Mouse (Mus musculus): ENCODE measurements around the gene Ifitm5. TPM values are rescaled to one million over a fixed set of nuclear protein-coding genes. Genes with fewer than 3 reads are reported as not detected.

Ifitm5 gene
- polyA plus RNA-seq, 1 experiment from 2014 or later = 1.6 TPM

DNA sequence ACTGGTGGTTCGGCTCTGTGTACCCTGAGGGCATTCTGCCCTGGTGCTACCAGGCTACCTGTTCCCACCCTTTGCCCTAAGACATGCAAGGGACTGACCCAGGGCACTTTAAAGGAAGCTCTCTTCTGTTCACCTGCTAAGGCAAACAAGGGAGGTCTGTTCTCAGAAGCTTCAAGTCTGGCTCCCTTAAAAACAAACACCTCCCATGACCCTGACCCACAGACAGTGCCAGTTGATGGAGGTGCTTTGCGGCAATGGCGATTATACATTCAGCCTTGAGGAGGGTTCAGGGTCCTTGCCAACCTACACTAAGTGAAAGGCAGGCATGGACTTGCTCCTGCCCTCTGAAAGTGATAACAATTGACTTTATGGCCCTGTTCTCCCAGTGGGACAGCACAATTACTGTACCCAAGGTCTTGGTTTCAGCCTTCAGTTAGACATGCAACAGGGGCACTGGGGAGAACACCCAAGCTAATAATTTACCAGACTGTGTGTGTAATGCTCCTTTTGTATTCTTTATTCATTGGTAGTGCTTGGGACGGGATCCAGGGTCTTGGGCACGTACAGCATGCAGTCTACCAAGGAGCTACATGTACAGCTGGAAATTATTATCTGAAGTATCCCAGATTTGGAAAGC, 37.1 kb downstream of the Ifitm5 start:
- Histone ChIP-seq H3K9me3 (ENCODE audit: low read length) (no peaks in the 10 kb centered on the region), H3K27me3 (replicated peaks; ENCODE audit: insufficient read depth, low read length) (no peaks in the 10 kb centered on the region), H3K9ac (replicated peaks; ENCODE audit: low read depth) (no peak overlapping the region), H3K4me3 (ENCODE audit: low read depth, low read length) (no peak overlapping the region), H3K4me2 (replicated peaks; ENCODE audit: low read depth, low read length) (no peak overlapping the region), H3K27ac (ENCODE audit: low read length) (no peak overlapping the region), H3K4me1 (ENCODE audit: insufficient read depth, low read depth, low read length) (no peaks in the 10 kb centered on the region), H3K36me3 (ENCODE audit: insufficient read depth, low read length) (no peaks in the 10 kb centered on the region)
- WGBS = 49% methylated on average over 5 of the region's 5 CpGs
- no peak for TF ChIP-seq CTCF (IDR thresholded peaks at IDR 0.05)
- TF ChIP-seq EP300 (IDR thresholded peaks at IDR 0.05) = no peak
- DNase-seq (ENCODE audit: low spot score) (no peak), ATAC-seq (no peak)

DNA sequence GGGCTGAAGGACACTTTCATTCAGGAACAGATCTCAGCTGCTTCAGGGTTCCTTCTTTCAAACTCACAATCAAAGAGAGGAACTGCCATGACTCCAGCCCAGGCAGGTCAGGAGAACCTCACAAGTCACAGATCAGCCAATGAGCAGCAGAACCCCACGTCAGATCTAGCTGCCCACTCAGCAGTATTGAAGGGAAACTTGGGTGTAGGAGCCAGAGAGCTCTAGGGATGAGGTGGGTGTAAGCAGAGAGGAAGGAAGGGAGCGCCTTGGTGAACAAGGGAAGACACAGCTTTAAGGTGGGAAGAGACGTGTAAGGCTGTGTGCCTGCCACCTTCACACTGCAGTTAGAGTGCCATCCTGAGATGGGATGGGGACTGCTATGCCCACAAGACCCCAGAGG, 37.8 kb downstream of the Ifitm5 start:
- H3K27ac ChIP-seq (ENCODE audit: low read length) = no peak overlapping the region
- no peak overlapping the region for H3K9ac ChIP-seq (replicated peaks; ENCODE audit: low read depth)
- TF ChIP-seq CTCF (IDR thresholded peaks at IDR 0.05) = no peak
- TF ChIP-seq EP300 (IDR thresholded peaks at IDR 0.05) = no peak
- no peak overlapping the region for H3K4me2 ChIP-seq (replicated peaks; ENCODE audit: low read depth, low read length)
- DNase-seq (ENCODE audit: low spot score) (no peak), ATAC-seq (no peak)
- 50% methylated on average over 3 of the region's 3 CpGs for WGBS
- no peaks in the 10 kb centered on the region for H3K36me3 ChIP-seq (ENCODE audit: insufficient read depth, low read length)
- no peaks in the 10 kb centered on the region for H3K9me3 ChIP-seq (ENCODE audit: low read length)
- no peak overlapping the region for H3K4me3 ChIP-seq (ENCODE audit: low read depth, low read length)
- H3K27me3 ChIP-seq (replicated peaks; ENCODE audit: insufficient read depth, low read length) = no peaks in the 10 kb centered on the region
- H3K4me1 ChIP-seq (ENCODE audit: insufficient read depth, low read depth, low read length) = no peaks in the 10 kb centered on the region

DNA sequence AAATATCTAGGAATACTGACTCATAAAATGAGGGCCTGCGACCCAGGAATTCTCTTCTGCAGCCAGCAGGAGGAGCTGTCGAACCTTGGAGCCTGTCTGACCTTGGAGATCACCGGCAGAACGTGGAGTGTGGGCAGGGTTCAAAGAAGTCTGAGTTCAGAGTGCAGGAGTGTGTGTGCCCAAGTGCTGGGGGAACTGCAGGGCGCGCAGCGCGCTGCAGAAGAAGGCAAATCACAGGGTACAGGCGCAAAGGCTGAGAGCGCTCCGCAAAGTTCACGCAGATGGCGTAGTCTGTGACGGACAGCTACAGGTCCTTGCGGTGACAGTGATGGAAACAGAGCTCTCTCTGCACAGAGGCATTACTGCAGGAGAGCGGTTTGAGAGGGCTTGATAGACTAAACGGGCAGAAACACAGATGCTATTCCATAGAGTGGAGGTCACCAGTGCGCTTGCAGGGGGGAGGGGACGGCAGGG, 41.4 kb downstream of the Ifitm5 start:
- no peaks in the 10 kb centered on the region for H3K4me1 ChIP-seq (ENCODE audit: insufficient read depth, low read depth, low read length)
- WGBS = under 1% methylated on average over 19 of the region's 19 CpGs
- peak; percentile 88 for DNase-seq (ENCODE audit: low spot score)
- no peaks in the 10 kb centered on the region for H3K36me3 ChIP-seq (ENCODE audit: insufficient read depth, low read length)
- H3K4me2 ChIP-seq (replicated peaks; ENCODE audit: low read depth, low read length) = peak overlapping the region; percentile 53
- no peak overlapping the region for H3K9ac ChIP-seq (replicated peaks; ENCODE audit: low read depth)
- H3K27ac ChIP-seq (ENCODE audit: low read length) = no peak overlapping the region
- H3K4me3 ChIP-seq (ENCODE audit: low read depth, low read length) = peak overlapping the region; percentile 12; the same call in 1 of the 2 replicates
- ATAC-seq = peak; percentile 83
- peak; percentile 89 for TF ChIP-seq CTCF (IDR thresholded peaks at IDR 0.05)
- no peak for TF ChIP-seq EP300 (IDR thresholded peaks at IDR 0.05)
- no peaks in the 10 kb centered on the region for H3K27me3 ChIP-seq (replicated peaks; ENCODE audit: insufficient read depth, low read length)
- H3K9me3 ChIP-seq (ENCODE audit: low read length) = no peaks in the 10 kb centered on the region

DNA sequence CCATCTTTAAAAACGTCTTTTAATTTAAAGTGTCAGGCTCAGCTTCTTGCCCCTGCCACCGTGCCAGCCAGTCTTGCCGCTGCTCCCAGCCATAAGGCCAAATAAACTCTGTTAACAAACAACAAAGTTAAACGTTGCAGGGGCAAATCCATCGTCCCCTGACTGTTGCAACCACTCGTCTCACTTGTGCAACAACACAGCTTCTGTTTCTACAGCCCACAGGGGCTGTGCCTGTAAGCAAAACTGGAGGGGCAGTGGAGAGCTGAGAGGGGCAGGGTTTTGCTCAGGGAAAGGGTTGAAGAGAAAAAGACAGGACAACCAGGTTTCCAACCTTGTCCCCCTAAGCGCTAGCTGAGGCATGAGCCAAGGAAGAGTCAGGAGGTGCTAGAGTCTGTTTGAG, 41.9 kb downstream of the Ifitm5 start:
- ATAC-seq (peak; percentile 63), DNase-seq (ENCODE audit: low spot score) (peak; percentile 68)
- Histone ChIP-seq H3K9ac (replicated peaks; ENCODE audit: low read depth) (no peak overlapping the region), H3K4me1 (ENCODE audit: insufficient read depth, low read depth, low read length) (no peaks in the 10 kb centered on the region), H3K4me2 (replicated peaks; ENCODE audit: low read depth, low read length) (no peak overlapping the region; the same call in 1 of the 2 replicates), H3K27ac (ENCODE audit: low read length) (no peak overlapping the region), H3K4me3 (ENCODE audit: low read depth, low read length) (no peak overlapping the region), H3K27me3 (replicated peaks; ENCODE audit: insufficient read depth, low read length) (no peaks in the 10 kb centered on the region), H3K9me3 (ENCODE audit: low read length) (no peaks in the 10 kb centered on the region), H3K36me3 (ENCODE audit: insufficient read depth, low read length) (no peaks in the 10 kb centered on the region)
- TF ChIP-seq EP300 (IDR thresholded peaks at IDR 0.05) = peak; percentile 18; the same call in 1 of the 2 replicates
- TF ChIP-seq CTCF (IDR thresholded peaks at IDR 0.05) = no peak
- 38% methylated on average over 7 of the region's 7 CpGs for WGBS

DNA sequence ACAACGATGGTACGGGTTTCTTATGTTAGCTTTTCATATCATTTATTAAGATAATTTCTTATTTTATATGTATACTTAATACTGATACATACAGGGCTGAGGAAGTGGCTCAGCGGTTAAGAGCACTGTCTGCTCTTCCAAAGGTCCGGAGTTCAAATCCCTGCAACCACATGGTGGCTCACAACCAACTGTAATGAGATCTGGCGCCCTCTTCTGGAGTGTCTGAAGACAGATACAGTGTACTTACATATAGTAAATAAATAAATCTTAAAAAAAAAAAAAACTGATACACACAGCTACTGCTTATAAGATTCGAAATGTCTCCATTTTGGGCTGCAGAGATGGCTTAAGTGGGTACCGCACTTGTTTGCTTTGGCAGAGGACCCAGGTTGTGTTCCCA, 42.4 kb downstream of the Ifitm5 start:
- no peak overlapping the region for H3K27ac ChIP-seq (ENCODE audit: low read length)
- no peak overlapping the region for H3K4me3 ChIP-seq (ENCODE audit: low read depth, low read length)
- no peaks in the 10 kb centered on the region for H3K27me3 ChIP-seq (replicated peaks; ENCODE audit: insufficient read depth, low read length)
- ATAC-seq = no peak
- no peak for DNase-seq (ENCODE audit: low spot score)
- no peak overlapping the region for H3K9ac ChIP-seq (replicated peaks; ENCODE audit: low read depth)
- TF ChIP-seq EP300 (IDR thresholded peaks at IDR 0.05) = no peak
- peak; percentile 35; the same call in 1 of the 2 replicates for TF ChIP-seq CTCF (IDR thresholded peaks at IDR 0.05)
- no peaks in the 10 kb centered on the region for H3K4me1 ChIP-seq (ENCODE audit: insufficient read depth, low read depth, low read length)
- H3K9me3 ChIP-seq (ENCODE audit: low read length) = no peaks in the 10 kb centered on the region
- 78% methylated on average over 7 of the region's 7 CpGs for WGBS
- H3K36me3 ChIP-seq (ENCODE audit: insufficient read depth, low read length) = no peaks in the 10 kb centered on the region
- H3K4me2 ChIP-seq (replicated peaks; ENCODE audit: low read depth, low read length) = no peak overlapping the region

DNA sequence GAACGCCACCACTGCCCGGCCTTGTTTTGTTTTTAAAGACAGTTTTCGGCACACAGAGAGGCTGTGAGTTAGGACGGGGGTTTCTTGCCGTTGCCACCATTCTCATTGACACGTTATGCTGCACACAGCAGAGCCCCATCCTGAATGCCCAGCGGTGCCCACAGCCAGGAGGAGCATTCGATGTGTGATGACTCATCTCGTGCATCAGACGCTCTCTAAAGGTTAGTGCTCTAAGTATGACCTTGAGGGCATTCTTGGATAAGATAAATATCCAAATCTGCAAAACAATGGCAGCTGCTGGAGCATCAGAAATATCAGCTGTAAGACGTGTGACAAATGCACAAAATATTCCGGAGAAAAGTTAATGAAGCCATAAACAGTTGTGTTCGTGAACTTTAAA, 43.0 kb downstream of the Ifitm5 start:
- WGBS = 73% methylated on average over 13 of the region's 13 CpGs
- no peak overlapping the region for H3K27ac ChIP-seq (ENCODE audit: low read length)
- DNase-seq (ENCODE audit: low spot score) = no peak
- ATAC-seq = no peak
- no peak overlapping the region for H3K4me2 ChIP-seq (replicated peaks; ENCODE audit: low read depth, low read length)
- no peak overlapping the region for H3K9ac ChIP-seq (replicated peaks; ENCODE audit: low read depth)
- H3K9me3 ChIP-seq (ENCODE audit: low read length) = no peaks in the 10 kb centered on the region
- H3K27me3 ChIP-seq (replicated peaks; ENCODE audit: insufficient read depth, low read length) = no peaks in the 10 kb centered on the region
- no peaks in the 10 kb centered on the region for H3K4me1 ChIP-seq (ENCODE audit: insufficient read depth, low read depth, low read length)
- no peak overlapping the region for H3K4me3 ChIP-seq (ENCODE audit: low read depth, low read length)
- H3K36me3 ChIP-seq (ENCODE audit: insufficient read depth, low read length) = no peaks in the 10 kb centered on the region
- TF ChIP-seq CTCF (IDR thresholded peaks at IDR 0.05) (no peak), EP300 (IDR thresholded peaks at IDR 0.05) (no peak)

All from lung, postnatal 0 days (tissue).